Mouse (Mus musculus) E14TG2a.4 (cell line): ENCODE measurements around the gene Agap2.

ENCODE experiments used
- CTCF ChIP-seq: conservative IDR thresholded peaks from 2 replicates; pipeline ENCODE4 v1.5.1; 2014; ENCODE audit warnings: low read length
- NANOG ChIP-seq: IDR thresholded peaks from 2 replicates; pipeline ENCODE4 v1.6.1; 2014; ENCODE audit warnings: borderline replicate concordance, low read length, mixed read lengths

- TF ChIP-seq CTCF (no peak), NANOG (no peak)
Measured at GRCm38 (mm10) chr10:127137896-127138295, 62.8 kb downstream of the Agap2 start.
